Mouse (Mus musculus): Measurements from ENCODE around the gene Rfx8. TPM values are rescaled to one million over a fixed set of nuclear protein-coding genes. Genes with fewer than 3 reads are reported as not detected.

Gene Rfx8
- polyA plus RNA-seq (2014; fragmentation: Illumina TruSeq; extraction: RNeasy Lipid Tissue Mini Kit (QIAGEN cat#74804); ENCODE audit: low read depth, low replicate concordance), result not detected

DNA sequence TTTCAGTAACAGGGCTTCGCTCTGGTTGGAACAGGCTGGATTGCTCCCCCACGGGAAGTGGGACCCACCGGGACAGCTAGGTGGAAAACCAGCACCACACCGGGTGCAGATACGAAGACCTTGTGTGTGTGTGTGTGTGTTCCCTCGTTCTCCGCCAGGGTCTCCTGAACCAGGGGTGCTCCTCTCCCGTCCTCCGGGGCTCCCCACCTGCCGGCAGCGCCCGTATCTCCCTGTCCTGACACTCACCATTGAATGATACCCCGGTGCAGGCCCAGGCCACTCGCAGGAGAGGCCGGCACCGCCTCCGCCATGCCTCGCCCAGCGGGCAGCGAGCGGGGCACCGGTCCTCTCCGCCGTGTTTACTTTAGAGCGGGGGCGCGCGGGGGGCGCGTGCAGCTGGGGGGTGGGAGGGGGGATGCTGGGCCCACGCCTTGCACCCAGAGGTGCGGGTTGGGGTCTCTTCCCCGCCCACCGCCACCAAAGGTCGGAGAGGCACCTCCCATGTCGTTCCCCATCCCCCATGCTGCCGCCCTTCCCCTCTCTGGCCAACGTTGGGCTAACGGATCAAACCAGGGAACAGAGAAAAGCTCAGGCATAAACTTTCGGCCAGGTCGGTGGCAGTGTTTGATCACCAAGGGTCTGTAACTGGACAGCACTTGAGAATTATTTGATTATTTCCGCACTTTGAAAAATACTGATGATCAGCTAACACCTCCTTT, at the start of gene Rfx8:
Gene Rfx8, minus strand, starts transcription at position 366 of the 719 bp plus-strand sequence.

DNA sequence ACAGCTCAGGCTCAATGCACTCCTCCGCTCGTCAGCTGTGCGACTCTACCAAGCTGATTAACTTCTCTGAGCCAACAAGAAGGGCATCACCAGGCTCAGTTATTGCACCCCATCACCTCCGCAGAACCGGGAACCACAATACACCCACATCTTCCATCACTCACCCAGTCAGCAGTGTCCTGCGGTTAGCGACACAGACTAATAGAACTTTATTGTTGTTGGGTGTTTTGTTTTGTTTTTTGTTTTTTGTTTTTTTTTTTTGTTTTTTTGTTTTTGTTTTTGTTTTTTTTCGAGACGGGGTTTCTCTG, 69.6 kb downstream of the Rfx8 start, which contains the start of gene Creg2:
Gene Creg2, minus strand, starts transcription at position 234 of the 308 bp plus-strand sequence.

Other genes starting within 250 kb of the Rfx8 start
- 12.5 TPM for gene Tbc1d8, start 242.2 kb downstream of the Rfx8 start, polyA plus RNA-seq (2014; fragmentation: Illumina TruSeq; extraction: RNeasy Lipid Tissue Mini Kit (QIAGEN cat#74804); ENCODE audit: low read depth, low replicate concordance)
- gene Cnot11, start 186.0 kb downstream of the Rfx8 start, polyA plus RNA-seq (2014; fragmentation: Illumina TruSeq; extraction: RNeasy Lipid Tissue Mini Kit (QIAGEN cat#74804); ENCODE audit: low read depth, low replicate concordance), result 25.8 TPM
- 83.7 TPM for gene Rnf149, start 143.6 kb downstream of the Rfx8 start, polyA plus RNA-seq (2014; fragmentation: Illumina TruSeq; extraction: RNeasy Lipid Tissue Mini Kit (QIAGEN cat#74804); ENCODE audit: low read depth, low replicate concordance)
- not detected for gene Creg2, start 69.5 kb downstream of the Rfx8 start, polyA plus RNA-seq (2014; fragmentation: Illumina TruSeq; extraction: RNeasy Lipid Tissue Mini Kit (QIAGEN cat#74804); ENCODE audit: low read depth, low replicate concordance)
- gene Gm3646, start 84.3 kb upstream of the Rfx8 start, polyA plus RNA-seq (2014; fragmentation: Illumina TruSeq; extraction: RNeasy Lipid Tissue Mini Kit (QIAGEN cat#74804); ENCODE audit: low read depth, low replicate concordance), result not detected
- gene Map4k4, start 179.9 kb upstream of the Rfx8 start, polyA plus RNA-seq (2014; fragmentation: Illumina TruSeq; extraction: RNeasy Lipid Tissue Mini Kit (QIAGEN cat#74804); ENCODE audit: low read depth, low replicate concordance), result 10.1 TPM

Data from liver, adult 10 weeks (tissue).